Mouse (Mus musculus): ENCODE data around the gene Tmem266. TPM values are rescaled to one million over a fixed set of nuclear protein-coding genes. Genes with fewer than 3 reads are reported as not detected.

The Tmem266 gene
- polyA plus RNA-seq, 1 experiment from 2014 or later = not detected

DNA sequence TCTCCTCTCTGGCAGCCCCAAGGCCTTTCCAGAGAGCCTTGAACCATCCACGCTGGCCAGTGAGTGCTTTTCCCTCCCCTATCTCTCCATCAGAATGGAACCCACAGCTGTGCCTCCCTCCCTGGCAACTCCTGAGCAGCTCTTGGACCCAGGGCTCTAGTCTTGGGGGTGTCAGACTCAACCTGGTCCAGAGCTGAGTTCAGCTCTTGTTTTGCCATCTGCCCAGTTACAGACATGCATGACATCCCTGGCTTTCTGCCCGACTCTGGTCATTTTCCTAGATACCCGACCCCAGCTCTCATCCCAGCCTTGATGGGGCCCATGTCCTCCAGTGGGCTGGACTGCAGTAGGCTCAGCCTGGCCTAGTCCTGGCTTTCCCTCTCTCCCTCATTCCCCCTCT is 111.7 kb downstream of the Tmem266 start:
- Histone ChIP-seq H3K4me1 (ENCODE audit: control insufficient read depth in 2 of 2, insufficient read depth in 2 of 2, low read length in 2 of 2) (no peaks in the 10 kb centered on the region), H3K4me3 (ENCODE audit: control insufficient read depth in 1 of 2, insufficient read depth in 1 of 2, low read depth in 1 of 2, low read length in 2 of 2) (no peak overlapping the region), H3K4me2 (ENCODE audit: low read length) (no peak overlapping the region), H3K9ac (ENCODE audit: low read length) (no peak overlapping the region), H3K36me3 (ENCODE audit: control insufficient read depth, insufficient read depth, low read length) (no peaks in the 10 kb centered on the region), H3K27ac (replicated peaks in 1 of 2; ENCODE audit: control insufficient read depth in 1 of 2, insufficient read depth in 1 of 2, low read depth in 2 of 2, low read length in 2 of 2) (no peak overlapping the region), H3K27me3 (ENCODE audit: control insufficient read depth, insufficient read depth, low read length) (no peaks in the 10 kb centered on the region), H3K9me3 (ENCODE audit: control insufficient read depth, low read length) (no peaks in the 10 kb centered on the region)
- WGBS = 35% methylated on average over 3 of the region's 3 CpGs
- ATAC-seq (ENCODE audit: insufficient number of reproducible peaks, insufficient read depth, low FRiP score, low read depth) = no peak

DNA sequence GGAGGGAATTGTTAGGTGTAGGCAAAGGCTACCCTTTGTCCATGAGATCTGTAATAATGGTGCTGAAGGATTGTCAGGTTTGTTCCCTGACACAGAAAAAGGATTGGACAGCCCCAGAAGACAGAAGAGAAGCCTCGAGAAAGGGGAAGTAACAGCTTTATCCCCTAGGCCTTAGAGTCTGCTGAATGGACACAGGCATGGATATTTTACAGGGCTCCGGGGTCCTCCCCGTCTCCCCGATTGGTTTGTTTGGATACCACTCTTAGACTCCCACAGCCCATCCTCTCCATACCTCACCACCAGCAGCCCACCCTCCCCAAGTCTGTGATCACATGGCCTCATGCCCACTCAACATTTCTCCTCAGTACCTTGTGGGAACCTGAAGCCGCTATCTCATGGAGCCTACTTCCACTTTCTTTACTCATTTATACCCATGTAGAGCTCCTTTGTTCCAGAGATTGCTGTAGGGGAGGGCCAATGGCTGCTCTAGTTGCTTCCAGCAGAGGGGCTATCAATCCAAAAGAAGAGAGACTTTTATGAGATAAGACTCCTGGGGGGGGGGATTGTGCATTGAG is 112.6 kb downstream of the Tmem266 start:
- H3K4me3 ChIP-seq (ENCODE audit: control insufficient read depth in 1 of 2, insufficient read depth in 1 of 2, low read depth in 1 of 2, low read length in 2 of 2) = no peak overlapping the region
- no peak overlapping the region for H3K27ac ChIP-seq (replicated peaks in 1 of 2; ENCODE audit: control insufficient read depth in 1 of 2, insufficient read depth in 1 of 2, low read depth in 2 of 2, low read length in 2 of 2)
- no peak overlapping the region for H3K9ac ChIP-seq (ENCODE audit: low read length)
- no peaks in the 10 kb centered on the region for H3K27me3 ChIP-seq (ENCODE audit: control insufficient read depth, insufficient read depth, low read length)
- no peaks in the 10 kb centered on the region for H3K4me1 ChIP-seq (ENCODE audit: control insufficient read depth in 2 of 2, insufficient read depth in 2 of 2, low read length in 2 of 2)
- H3K36me3 ChIP-seq (ENCODE audit: control insufficient read depth, insufficient read depth, low read length) = no peaks in the 10 kb centered on the region
- H3K4me2 ChIP-seq (ENCODE audit: low read length) = no peak overlapping the region
- H3K9me3 ChIP-seq (ENCODE audit: control insufficient read depth, low read length) = no peaks in the 10 kb centered on the region
- ATAC-seq (ENCODE audit: insufficient number of reproducible peaks, insufficient read depth, low FRiP score, low read depth) = no peak
- WGBS = 79% methylated on average over 5 of the region's 5 CpGs

DNA sequence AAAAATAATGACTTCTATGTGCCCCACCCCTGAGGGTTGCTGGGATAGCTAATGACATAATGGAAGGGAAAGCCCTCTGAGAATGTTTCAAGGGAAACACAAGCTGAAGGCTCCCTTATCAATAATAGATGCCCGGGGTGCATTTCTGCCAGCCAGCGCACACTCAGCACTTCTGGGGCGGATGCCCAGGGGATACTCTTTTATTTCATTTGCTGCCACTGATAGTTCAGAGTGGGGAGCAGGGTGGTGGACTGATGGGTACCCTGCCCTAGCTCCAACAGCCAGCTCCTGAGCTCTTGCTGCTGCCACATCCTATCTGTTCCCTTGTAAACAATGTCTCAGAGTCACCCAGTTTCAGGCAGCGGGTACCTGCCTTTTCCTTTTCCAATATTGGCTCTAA is 120.8 kb downstream of the Tmem266 start:
- Histone ChIP-seq H3K4me1 (ENCODE audit: control insufficient read depth in 2 of 2, insufficient read depth in 2 of 2, low read length in 2 of 2) (no peaks in the 10 kb centered on the region), H3K9me3 (ENCODE audit: control insufficient read depth, low read length) (no peaks in the 10 kb centered on the region)
- no peak for ATAC-seq (ENCODE audit: insufficient number of reproducible peaks, insufficient read depth, low FRiP score, low read depth)

DNA sequence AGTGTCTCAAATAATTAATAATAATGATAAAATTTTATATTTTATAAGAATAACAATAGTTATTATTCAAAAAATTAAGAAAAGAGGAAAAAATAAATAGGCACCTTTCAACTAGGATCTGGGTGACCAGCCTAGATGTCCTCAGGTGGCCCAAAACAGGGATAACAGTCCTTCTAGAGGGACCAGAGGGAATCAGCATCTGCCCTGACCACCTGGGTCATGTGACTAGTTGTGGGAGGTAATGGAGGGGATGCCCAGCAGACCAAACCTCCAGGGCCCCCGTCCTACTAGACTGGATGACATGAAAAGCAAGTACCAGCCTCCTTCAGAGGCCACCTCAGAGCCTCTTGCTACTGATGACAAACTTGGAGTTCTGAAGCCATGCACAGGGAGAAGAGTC is 122.4 kb downstream of the Tmem266 start:
- peaks cover 15% of the 10 kb centered on the region; the same call in 1 of the 2 replicates for H3K36me3 ChIP-seq (ENCODE audit: control insufficient read depth, insufficient read depth, low read length)
- H3K4me2 ChIP-seq (ENCODE audit: low read length) = no peak overlapping the region
- H3K27me3 ChIP-seq (ENCODE audit: control insufficient read depth, insufficient read depth, low read length) = no peaks in the 10 kb centered on the region
- H3K9ac ChIP-seq (ENCODE audit: low read length) = no peak overlapping the region
- no peaks in the 10 kb centered on the region for H3K4me1 ChIP-seq (ENCODE audit: control insufficient read depth in 2 of 2, insufficient read depth in 2 of 2, low read length in 2 of 2)
- 67% methylated on average over 1 of the region's 1 CpGs for WGBS
- no peak overlapping the region for H3K4me3 ChIP-seq (ENCODE audit: control insufficient read depth in 1 of 2, insufficient read depth in 1 of 2, low read depth in 1 of 2, low read length in 2 of 2)
- ATAC-seq (ENCODE audit: insufficient number of reproducible peaks, insufficient read depth, low FRiP score, low read depth) = no peak
- no peak overlapping the region for H3K27ac ChIP-seq (replicated peaks in 1 of 2; ENCODE audit: control insufficient read depth in 1 of 2, insufficient read depth in 1 of 2, low read depth in 2 of 2, low read length in 2 of 2)
- H3K9me3 ChIP-seq (ENCODE audit: control insufficient read depth, low read length) = no peaks in the 10 kb centered on the region

More for the DNA sequence above, 120.8 kb downstream of the Tmem266 start:
- Histone ChIP-seq H3K27ac (replicated peaks in 1 of 2; ENCODE audit: control insufficient read depth in 1 of 2, insufficient read depth in 1 of 2, low read depth in 2 of 2, low read length in 2 of 2) (no peak overlapping the region), H3K36me3 (ENCODE audit: control insufficient read depth, insufficient read depth, low read length) (no peaks in the 10 kb centered on the region), H3K9ac (ENCODE audit: low read length) (no peak overlapping the region), H3K27me3 (ENCODE audit: control insufficient read depth, insufficient read depth, low read length) (no peaks in the 10 kb centered on the region), H3K4me3 (ENCODE audit: control insufficient read depth in 1 of 2, insufficient read depth in 1 of 2, low read depth in 1 of 2, low read length in 2 of 2) (no peak overlapping the region), H3K4me2 (ENCODE audit: low read length) (no peak overlapping the region)
- 83% methylated on average over 4 of the region's 4 CpGs for WGBS

DNA sequence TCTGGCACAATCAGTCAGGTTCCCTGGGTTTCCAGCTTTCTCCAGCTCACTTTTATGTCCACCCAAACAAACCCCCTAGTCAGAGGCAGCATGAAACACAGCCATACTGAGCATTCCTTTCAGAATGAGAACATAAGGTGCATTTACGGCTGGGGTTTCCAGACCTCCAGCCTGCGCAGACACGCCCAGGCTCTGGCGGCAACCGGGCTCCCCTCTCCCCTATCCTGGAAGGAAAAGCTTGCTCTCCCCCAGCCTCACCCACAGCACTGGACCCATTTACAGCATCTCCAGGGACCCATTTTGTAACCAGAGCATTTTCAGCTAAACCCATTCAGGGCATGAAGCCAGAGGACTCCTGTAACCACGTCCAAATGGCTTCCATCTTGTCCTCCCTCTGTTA is 123.3 kb downstream of the Tmem266 start:
- Histone ChIP-seq H3K27ac (replicated peaks in 1 of 2; ENCODE audit: control insufficient read depth in 1 of 2, insufficient read depth in 1 of 2, low read depth in 2 of 2, low read length in 2 of 2) (no peak overlapping the region), H3K4me3 (ENCODE audit: control insufficient read depth in 1 of 2, insufficient read depth in 1 of 2, low read depth in 1 of 2, low read length in 2 of 2) (no peak overlapping the region), H3K9ac (ENCODE audit: low read length) (no peak overlapping the region), H3K4me2 (ENCODE audit: low read length) (no peak overlapping the region), H3K9me3 (ENCODE audit: control insufficient read depth, low read length) (no peaks in the 10 kb centered on the region), H3K4me1 (ENCODE audit: control insufficient read depth in 2 of 2, insufficient read depth in 2 of 2, low read length in 2 of 2) (no peaks in the 10 kb centered on the region), H3K36me3 (ENCODE audit: control insufficient read depth, insufficient read depth, low read length) (peaks cover 21% of the 10 kb centered on the region), H3K27me3 (ENCODE audit: control insufficient read depth, insufficient read depth, low read length) (no peaks in the 10 kb centered on the region)
- WGBS = 86% methylated on average over 6 of the region's 6 CpGs
- ATAC-seq (ENCODE audit: insufficient number of reproducible peaks, insufficient read depth, low FRiP score, low read depth) = no peak

DNA sequence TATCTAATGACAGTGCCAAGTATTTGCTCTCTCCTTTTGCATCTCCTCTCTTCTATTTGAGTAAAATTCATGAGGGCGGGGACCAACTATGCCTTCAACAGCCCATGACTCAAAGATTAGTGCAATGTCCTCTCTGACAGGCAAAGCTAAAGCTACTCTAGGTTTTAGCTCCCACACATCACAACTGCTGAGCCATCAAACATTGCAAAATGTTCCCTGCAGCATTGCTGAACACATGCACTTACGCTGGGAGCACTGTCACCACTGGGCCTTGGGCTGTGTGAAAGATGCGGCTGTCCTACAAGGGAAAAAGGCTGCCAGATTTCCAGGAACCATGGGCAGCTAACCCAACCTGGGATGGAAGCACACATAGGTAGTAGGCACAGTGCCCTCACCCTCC is 124.7 kb downstream of the Tmem266 start:
- Histone ChIP-seq H3K4me2 (ENCODE audit: low read length) (no peak overlapping the region), H3K27ac (replicated peaks in 1 of 2; ENCODE audit: control insufficient read depth in 1 of 2, insufficient read depth in 1 of 2, low read depth in 2 of 2, low read length in 2 of 2) (no peak overlapping the region), H3K9ac (ENCODE audit: low read length) (no peak overlapping the region), H3K36me3 (ENCODE audit: control insufficient read depth, insufficient read depth, low read length) (peaks cover 33% of the 10 kb centered on the region), H3K4me3 (ENCODE audit: control insufficient read depth in 1 of 2, insufficient read depth in 1 of 2, low read depth in 1 of 2, low read length in 2 of 2) (no peak overlapping the region), H3K4me1 (ENCODE audit: control insufficient read depth in 2 of 2, insufficient read depth in 2 of 2, low read length in 2 of 2) (no peaks in the 10 kb centered on the region), H3K27me3 (ENCODE audit: control insufficient read depth, insufficient read depth, low read length) (no peaks in the 10 kb centered on the region), H3K9me3 (ENCODE audit: control insufficient read depth, low read length) (no peaks in the 10 kb centered on the region)
- WGBS = 94% methylated on average over 3 of the region's 3 CpGs
- no peak for ATAC-seq (ENCODE audit: insufficient number of reproducible peaks, insufficient read depth, low FRiP score, low read depth)

DNA sequence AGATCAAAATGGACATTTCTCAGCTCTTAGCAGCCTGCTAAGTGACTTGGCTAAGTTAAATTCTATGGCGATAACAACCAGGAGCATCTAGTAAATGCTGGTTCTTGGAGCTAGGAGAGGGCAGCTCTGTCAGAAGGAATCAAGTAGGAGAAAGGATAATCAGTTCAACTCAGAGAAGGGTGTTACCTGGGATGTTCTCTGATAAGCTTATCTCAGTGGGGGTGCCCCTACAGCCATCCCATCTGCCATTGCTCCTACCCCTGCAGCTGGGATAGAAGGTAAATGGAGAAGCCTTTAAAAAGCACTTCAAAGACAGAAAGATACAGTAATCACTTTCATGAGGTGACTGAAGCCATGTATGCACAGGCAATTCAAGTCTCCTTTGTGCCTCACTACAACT is 126.2 kb downstream of the Tmem266 start:
- Histone ChIP-seq H3K27ac (replicated peaks in 1 of 2; ENCODE audit: control insufficient read depth in 1 of 2, insufficient read depth in 1 of 2, low read depth in 2 of 2, low read length in 2 of 2) (no peak overlapping the region), H3K27me3 (ENCODE audit: control insufficient read depth, insufficient read depth, low read length) (no peaks in the 10 kb centered on the region), H3K4me2 (ENCODE audit: low read length) (no peak overlapping the region), H3K9ac (ENCODE audit: low read length) (no peak overlapping the region), H3K9me3 (ENCODE audit: control insufficient read depth, low read length) (no peaks in the 10 kb centered on the region), H3K4me3 (ENCODE audit: control insufficient read depth in 1 of 2, insufficient read depth in 1 of 2, low read depth in 1 of 2, low read length in 2 of 2) (no peak overlapping the region), H3K4me1 (ENCODE audit: control insufficient read depth in 2 of 2, insufficient read depth in 2 of 2, low read length in 2 of 2) (no peaks in the 10 kb centered on the region), H3K36me3 (ENCODE audit: control insufficient read depth, insufficient read depth, low read length) (peaks cover 41% of the 10 kb centered on the region)
- no peak for ATAC-seq (ENCODE audit: insufficient number of reproducible peaks, insufficient read depth, low FRiP score, low read depth)
- 89% methylated on average over 1 of the region's 1 CpGs for WGBS

DNA sequence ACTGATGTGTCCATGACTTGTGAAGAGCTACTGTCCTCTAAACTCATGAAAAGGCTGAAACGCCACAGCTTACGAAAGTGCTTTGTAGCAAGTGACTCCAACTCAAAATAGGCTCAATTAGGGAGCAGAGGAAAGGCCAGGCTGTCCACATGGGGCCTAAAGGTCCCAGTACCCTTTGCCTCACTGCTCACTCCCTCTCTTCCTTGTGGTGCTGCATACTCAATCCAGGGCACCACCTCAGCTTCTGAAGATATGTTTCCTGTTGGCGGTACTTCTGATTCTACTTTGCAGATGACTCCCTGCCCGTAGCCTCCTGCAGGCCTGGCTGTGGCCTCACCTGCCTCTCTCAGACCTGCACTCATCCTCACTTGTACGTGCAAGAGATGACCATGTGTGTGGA is 126.7 kb downstream of the Tmem266 start:
- Histone ChIP-seq H3K27me3 (ENCODE audit: control insufficient read depth, insufficient read depth, low read length) (no peaks in the 10 kb centered on the region), H3K27ac (replicated peaks in 1 of 2; ENCODE audit: control insufficient read depth in 1 of 2, insufficient read depth in 1 of 2, low read depth in 2 of 2, low read length in 2 of 2) (no peak overlapping the region), H3K4me2 (ENCODE audit: low read length) (no peak overlapping the region), H3K9ac (ENCODE audit: low read length) (no peak overlapping the region), H3K4me1 (ENCODE audit: control insufficient read depth in 2 of 2, insufficient read depth in 2 of 2, low read length in 2 of 2) (no peaks in the 10 kb centered on the region), H3K4me3 (ENCODE audit: control insufficient read depth in 1 of 2, insufficient read depth in 1 of 2, low read depth in 1 of 2, low read length in 2 of 2) (no peak overlapping the region), H3K36me3 (ENCODE audit: control insufficient read depth, insufficient read depth, low read length) (peaks cover 41% of the 10 kb centered on the region), H3K9me3 (ENCODE audit: control insufficient read depth, low read length) (no peaks in the 10 kb centered on the region)
- 86% methylated on average over 5 of the region's 5 CpGs for WGBS
- ATAC-seq (ENCODE audit: insufficient number of reproducible peaks, insufficient read depth, low FRiP score, low read depth) = no peak

Data from heart, embryonic 14.5 days (tissue).